Mouse (Mus musculus): ENCODE measurements around the gene Mxd1.

DNA sequence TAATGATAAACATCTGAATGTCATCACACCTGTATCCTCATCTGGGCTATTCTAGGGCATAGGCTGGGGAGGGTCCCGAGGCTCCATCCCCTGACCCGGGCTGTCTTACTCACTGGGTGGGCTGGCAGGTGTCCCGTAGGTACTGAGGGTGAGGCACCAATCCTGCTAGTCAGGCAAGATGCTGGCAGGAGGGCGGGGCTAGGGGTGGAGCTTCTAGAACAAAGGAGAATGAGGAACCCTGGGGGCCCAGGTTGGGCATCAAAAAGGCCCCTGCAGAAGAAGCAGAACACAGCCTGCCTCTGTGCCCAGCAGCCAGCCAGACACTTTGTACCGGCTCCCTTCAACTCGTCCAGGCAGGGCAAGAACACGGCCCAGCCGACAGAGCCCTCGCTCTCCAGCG, 41.0 kb downstream of the Mxd1 start, which contains the start of gene Asprv1:
- TF ChIP-seq POLR2A (IDR thresholded peaks at IDR 0.05; ENCODE audit: borderline replicate concordance, extremely low read depth, low read depth, low read length) = no peak
- TF ChIP-seq CTCF (IDR thresholded peaks at IDR 0.05; ENCODE audit: insufficient read depth, low read length) = no peak
